Mouse (Mus musculus): ENCODE data around the gene Elovl6. TPM values are rescaled to one million over a fixed set of nuclear protein-coding genes. Genes with fewer than 3 reads are reported as not detected.

Gene Elovl6
- total and polyA plus RNA-seq, 3 experiments = 15.0 to 17.2 TPM; not detected in 1

DNA sequence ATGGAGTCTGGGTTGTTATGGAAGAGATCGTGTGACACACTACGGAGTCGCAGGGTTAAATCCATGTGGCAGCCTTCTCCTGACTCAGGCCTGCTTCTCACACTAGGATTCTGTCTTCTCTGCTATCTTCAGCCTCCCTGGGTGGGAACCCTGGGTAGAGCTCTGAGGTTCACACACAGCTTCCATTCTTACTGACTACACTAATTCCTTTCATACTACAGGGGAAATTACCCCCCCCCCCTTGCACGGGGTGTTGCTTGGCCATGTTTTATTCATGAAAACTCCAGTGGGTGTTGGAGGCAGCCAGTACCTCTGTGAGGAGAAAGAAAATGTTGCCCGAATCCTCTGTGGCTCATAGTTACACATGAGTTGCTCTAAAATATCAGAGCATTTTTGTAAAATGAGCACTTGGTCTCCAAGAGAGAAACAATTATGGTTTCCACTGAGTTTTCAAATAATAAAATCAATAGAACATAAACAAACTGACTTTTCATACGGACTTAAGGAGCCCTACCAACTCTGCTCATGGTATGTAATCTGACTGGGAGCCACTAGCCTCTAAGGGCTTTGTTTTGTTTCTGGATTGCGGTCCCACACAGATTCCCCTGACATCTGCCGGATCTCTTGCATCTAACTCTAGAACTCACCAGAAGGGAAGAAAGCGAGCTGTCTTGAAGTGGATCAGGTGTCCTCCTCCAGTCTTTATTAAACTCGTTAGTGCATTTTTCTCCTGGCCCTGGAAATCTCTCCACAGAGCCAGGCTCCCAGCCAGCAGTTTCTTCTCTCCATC, 108.3 kb downstream of the Elovl6 start:
- H3K9me3 ChIP-seq (replicated peaks; ENCODE audit: insufficient read depth, low read length) = no peaks in the 10 kb centered on the region
- H3K36me3 ChIP-seq (ENCODE audit: control insufficient read depth in 1 of 2, insufficient read depth in 2 of 2, low read length in 2 of 2) = no peaks in the 10 kb centered on the region; a peak in 1 of 4 replicates
- no peaks in the 10 kb centered on the region for H3K4me1 ChIP-seq (ENCODE audit: control insufficient read depth in 1 of 2, insufficient read depth in 2 of 2, low read length in 2 of 2)
- DNase-seq (ENCODE audit: low read depth, low spot score) = no peak
- no peak overlapping the region for H3K27ac ChIP-seq (ENCODE audit: control insufficient read depth, low read depth, low read length)
- no peaks in the 10 kb centered on the region for H3K79me2 ChIP-seq (ENCODE audit: control insufficient read depth, insufficient read depth, low read length, poor library complexity)
- no peak overlapping the region for H3K4me3 ChIP-seq (ENCODE audit: control insufficient read depth in 1 of 2, insufficient read depth in 1 of 2, low read depth in 2 of 2, low read length in 2 of 2)
- TF ChIP-seq UBTF (IDR thresholded peaks at IDR 0.05; ENCODE audit: borderline replicate concordance, insufficient read depth, low read depth, low read length) (no peak), ZC3H11A (IDR thresholded peaks at IDR 0.05; ENCODE audit: low read depth, low read length) (no peak), RAD21 (IDR thresholded peaks at IDR 0.05; ENCODE audit: low read depth, low read length) (no peak), CHD2 (IDR thresholded peaks at IDR 0.05; ENCODE audit: low read length) (no peak), USF2 (IDR thresholded peaks at IDR 0.05; ENCODE audit: borderline replicate concordance in 1 of 2, insufficient read depth in 1 of 2, low read depth in 1 of 2, low read length in 2 of 2) (no peak), NRF1 (IDR thresholded peaks at IDR 0.05; ENCODE audit: insufficient read depth, low read depth, low read length, poor library complexity, severe bottlenecking) (no peak), MAFK (IDR thresholded peaks at IDR 0.05; ENCODE audit: borderline replicate concordance, low read depth, low read length) (no peak), POLR2AphosphoS2 (IDR thresholded peaks at IDR 0.05; ENCODE audit: low read length) (no peak), ELF1 (IDR thresholded peaks at IDR 0.05; ENCODE audit: low read depth, low read length) (no peak), POLR2AphosphoS5 (IDR thresholded peaks at IDR 0.05; ENCODE audit: borderline replicate concordance, low read depth, low read length) (no peak), CTCF (IDR thresholded peaks at IDR 0.05 in 2 of 3, conservative IDR thresholded peaks at IDR 0.05 in 1 of 3; ENCODE audit: control insufficient read depth in 1 of 3, insufficient read depth in 1 of 3, low read depth in 2 of 3, low read length in 3 of 3, poor library complexity in 1 of 3, severe bottlenecking in 1 of 3) (no peak)
- no peak overlapping the region for H3K9ac ChIP-seq (ENCODE audit: control insufficient read depth, low read depth, low read length, poor library complexity, severe bottlenecking)
- H3K27me3 ChIP-seq (ENCODE audit: control insufficient read depth in 1 of 2, insufficient read depth in 2 of 2, low read length in 2 of 2) = no peaks in the 10 kb centered on the region

DNA sequence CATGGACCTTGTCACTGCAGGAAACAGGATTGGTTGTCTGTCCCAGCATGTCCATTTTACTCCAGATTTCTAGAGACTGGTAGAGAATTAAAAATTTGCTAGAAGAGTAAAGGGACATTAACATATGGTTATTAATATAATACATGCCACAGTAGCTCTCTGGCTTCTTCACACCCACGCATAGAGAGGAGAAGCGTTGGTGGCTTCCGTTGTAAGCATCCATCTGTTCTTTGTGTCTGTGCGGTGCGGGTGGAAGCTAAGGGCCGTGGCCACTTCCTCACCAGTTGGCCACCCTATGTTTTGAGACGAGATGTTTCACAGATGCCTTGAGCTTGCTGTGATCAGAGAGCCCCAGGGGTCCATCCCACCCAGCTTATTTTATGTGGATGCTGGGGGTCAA, 109.5 kb downstream of the Elovl6 start:
- H3K4me1 ChIP-seq (ENCODE audit: control insufficient read depth in 1 of 2, insufficient read depth in 2 of 2, low read length in 2 of 2) = no peaks in the 10 kb centered on the region
- no peak overlapping the region for H3K27ac ChIP-seq (ENCODE audit: control insufficient read depth, low read depth, low read length)
- no peaks in the 10 kb centered on the region for H3K36me3 ChIP-seq (ENCODE audit: control insufficient read depth in 1 of 2, insufficient read depth in 2 of 2, low read length in 2 of 2)
- no peaks in the 10 kb centered on the region for H3K9me3 ChIP-seq (replicated peaks; ENCODE audit: insufficient read depth, low read length)
- no peaks in the 10 kb centered on the region; a peak in 1 of 4 replicates for H3K27me3 ChIP-seq (ENCODE audit: control insufficient read depth in 1 of 2, insufficient read depth in 2 of 2, low read length in 2 of 2)
- TF ChIP-seq TAL1 (IDR thresholded peaks at IDR 0.05; ENCODE audit: low read length) (no peak), BHLHE40 (IDR thresholded peaks at IDR 0.05; ENCODE audit: borderline replicate concordance, low read depth, low read length) (no peak), KAT2A (conservative IDR thresholded peaks at IDR 0.05; ENCODE audit: low read depth, low read length) (no peak)
- no peak for DNase-seq (ENCODE audit: low read depth, low spot score)
- no peaks in the 10 kb centered on the region for H3K79me2 ChIP-seq (ENCODE audit: control insufficient read depth, insufficient read depth, low read length, poor library complexity)
- no peak overlapping the region for H3K9ac ChIP-seq (ENCODE audit: control insufficient read depth, low read depth, low read length, poor library complexity, severe bottlenecking)
- no peak overlapping the region for H3K4me3 ChIP-seq (ENCODE audit: control insufficient read depth in 1 of 2, insufficient read depth in 1 of 2, low read depth in 2 of 2, low read length in 2 of 2)

All from MEL (cell line).